ENCODE assay signal across 9 mouse cellular contexts in genomic region chr5:4649858-4650556, GRCm38 (mm10).
DNase-seq lines count a peak whose midpoint lies in the region; TF ChIP-seq lines count a peak whose summit lies in the region.
"Had no signal": no experiment of that assay in that cellular context is flagged by ENCODE, and none has a peak within 500 bp of the region (broad histone marks: within the 10 kb centered on the region; RNA-seq: fewer than 3 reads in every experiment).

No protein-coding gene starts in this region.

- no peak for TF ChIP-seq CTCF in embryonic fibroblast, embryonic 13.5 days (IDR thresholded peaks at IDR 0.05; ENCODE audit: borderline replicate concordance, insufficient read depth, low read length)

- no peak overlapping the region for H3K4me3 ChIP-seq in embryonic fibroblast, embryonic 13.5 days (ENCODE audit: insufficient read depth, low read length)
- H3K4me3 ChIP-seq: midbrain, embryonic 13.5 days had no signal

- peak; percentile 10 for DNase-seq in heart, postnatal 4 days
- no peak for DNase-seq in heart, adult 8-10 months (ENCODE audit: low spot score)
- DNase-seq in lung, postnatal 36 days, result peak; percentile 11
- no peak for DNase-seq in lung, postnatal 25 days (ENCODE audit: low spot score)
- DNase-seq in kidney, postnatal 4 days, result peak; percentile 20 to 45
- no peak for DNase-seq in cerebellum, adult 11 months
- DNase-seq in frontal cortex, postnatal 14 days (ENCODE audit: low spot score in 2 of 2), result no peak

- H3K4me1 ChIP-seq in embryonic fibroblast, embryonic 13.5 days (ENCODE audit: control insufficient read depth, insufficient read depth, low read length), result peaks cover 2% of the 10 kb centered on the region

- peak overlapping the region; percentile 79 for H3K27ac ChIP-seq in embryonic fibroblast, embryonic 13.5 days (ENCODE audit: insufficient read depth, low read length)
- H3K27ac ChIP-seq: midbrain, embryonic 13.5 days had no signal

- TF ChIP-seq POLR2A in embryonic fibroblast, embryonic 13.5 days (IDR thresholded peaks at IDR 0.05; ENCODE audit: low read depth, low read length), result peak; percentile 28; the same call in 1 of the 2 replicates

Comparison
In these comparisons a context has a peak if more than half of its experiments do, and no peak if none do; other contexts are left out.
1. DNase-seq: peak in heart, postnatal 4 days (single experiment), lung, postnatal 36 days (single experiment) and kidney, postnatal 4 days (2 of 2); none in heart, adult 8-10 months (single experiment), lung, postnatal 25 days (single experiment), cerebellum, adult 11 months (single experiment) and frontal cortex, postnatal 14 days (0 of 2).